9 mouse cellular contexts compared by ENCODE assay signal in genomic region chr11:85786113-85786718, GRCm38 (mm10). TPM values are rescaled to one million over a fixed set of nuclear protein-coding genes. Genes with fewer than 3 reads are reported as not detected.
DNase-seq lines count a peak whose midpoint lies in the region; ATAC-seq and TF ChIP-seq lines count a peak whose summit lies in the region.
"Had no signal": no experiment of that assay in that cellular context is flagged by ENCODE, and none has a peak within 500 bp of the region (broad histone marks: within the 10 kb centered on the region; RNA-seq: fewer than 3 reads in every experiment).

No protein-coding gene starts in this region.

- no peaks in the 10 kb centered on the region for H3K9me3 ChIP-seq in midbrain, postnatal 0 days (ENCODE audit: low read length)
- no peaks in the 10 kb centered on the region for H3K9me3 ChIP-seq in midbrain, embryonic 16.5 days (replicated peaks; ENCODE audit: control insufficient read depth, low read length, poor library complexity, severe bottlenecking)
- H3K9me3 ChIP-seq in midbrain, embryonic 11.5 days (ENCODE audit: control insufficient read depth, low read length): no peaks in the 10 kb centered on the region
- H3K9me3 ChIP-seq: neural tube, embryonic 12.5 days had no signal

- H3K4me1 ChIP-seq in midbrain, postnatal 0 days (ENCODE audit: insufficient read depth, low read length): no peaks in the 10 kb centered on the region
- no peaks in the 10 kb centered on the region for H3K4me1 ChIP-seq in midbrain, embryonic 16.5 days (ENCODE audit: control insufficient read depth, insufficient read depth, low read length)
- H3K4me1 ChIP-seq in midbrain, embryonic 11.5 days (ENCODE audit: control insufficient read depth, insufficient read depth, low read length): 0 out of 2 replicates have a peak, but pooled peaks cover 4% of the 10 kb centered on the region

- 77% methylated on average over 3 of the region's 3 CpGs for WGBS in midbrain, postnatal 0 days
- 82% methylated on average over 3 of the region's 3 CpGs for whole genome bisulfite sequencing in midbrain, embryonic 16.5 days
- 80% methylated on average over 3 of the region's 3 CpGs for WGBS in midbrain, embryonic 11.5 days

- H3K27ac ChIP-seq in midbrain, postnatal 0 days (ENCODE audit: low read depth, low read length): no peak overlapping the region
- no peak overlapping the region for H3K27ac ChIP-seq in midbrain, embryonic 16.5 days (ENCODE audit: low read length)
- no peak overlapping the region for H3K27ac ChIP-seq in midbrain, embryonic 11.5 days (ENCODE audit: low read depth, low read length)
- H3K27ac ChIP-seq: neural tube, embryonic 12.5 days had no signal

- no peak overlapping the region for H3K4me3 ChIP-seq in midbrain, postnatal 0 days (ENCODE audit: low read depth, low read length)
- no peak overlapping the region for H3K4me3 ChIP-seq in midbrain, embryonic 16.5 days (ENCODE audit: low read depth, low read length)
- no peak overlapping the region for H3K4me3 ChIP-seq in midbrain, embryonic 11.5 days (ENCODE audit: low read depth, low read length)
- H3K4me3 ChIP-seq: neural tube, embryonic 12.5 days had no signal

- TF ChIP-seq CTCF in midbrain, postnatal 0 days (IDR thresholded peaks at IDR 0.05): peak; percentile 66

- no peaks in the 10 kb centered on the region for H3K27me3 ChIP-seq in midbrain, postnatal 0 days (ENCODE audit: insufficient read depth, low read length)
- no peaks in the 10 kb centered on the region for H3K27me3 ChIP-seq in midbrain, embryonic 16.5 days (ENCODE audit: control insufficient read depth, insufficient read depth, low read depth, low read length)
- no peaks in the 10 kb centered on the region for H3K27me3 ChIP-seq in midbrain, embryonic 11.5 days (ENCODE audit: control insufficient read depth, insufficient read depth, low read length)
- H3K27me3 ChIP-seq: neural tube, embryonic 12.5 days had no signal

- no peak overlapping the region for H3K4me2 ChIP-seq in midbrain, postnatal 0 days (ENCODE audit: low read depth, low read length, poor library complexity, severe bottlenecking)
- no peak overlapping the region for H3K4me2 ChIP-seq in midbrain, embryonic 16.5 days (ENCODE audit: low read length)
- H3K4me2 ChIP-seq in midbrain, embryonic 11.5 days: no peak overlapping the region
- H3K4me2 ChIP-seq: neural tube, embryonic 12.5 days had no signal

- H3K36me3 ChIP-seq in midbrain, postnatal 0 days (ENCODE audit: insufficient read depth, low read length): no peaks in the 10 kb centered on the region
- no peaks in the 10 kb centered on the region for H3K36me3 ChIP-seq in midbrain, embryonic 16.5 days (ENCODE audit: control insufficient read depth, insufficient read depth, low read length)
- H3K36me3 ChIP-seq in midbrain, embryonic 11.5 days (ENCODE audit: control insufficient read depth, insufficient read depth, low read length): no peaks in the 10 kb centered on the region
- H3K36me3 ChIP-seq: neural tube, embryonic 12.5 days had no signal

- intact Hi-C loops in heart, postnatal 10 days (cut with DNase I): no loop called here

- no peak overlapping the region for H3K9ac ChIP-seq in midbrain, postnatal 0 days (replicated peaks; ENCODE audit: low read length, poor library complexity, severe bottlenecking)
- H3K9ac ChIP-seq in midbrain, embryonic 16.5 days (ENCODE audit: low read depth, low read length): no peak overlapping the region
- no peak overlapping the region for H3K9ac ChIP-seq in midbrain, embryonic 11.5 days (ENCODE audit: low read length)
- H3K9ac ChIP-seq: neural tube, embryonic 12.5 days had no signal

- no peak for ATAC-seq in midbrain, postnatal 0 days (ENCODE audit: low FRiP score)
- no peak for ATAC-seq in midbrain, embryonic 16.5 days
- ATAC-seq in midbrain, embryonic 11.5 days (ENCODE audit: low FRiP score): no peak

- DNase-seq in heart, postnatal 10 days: peak; percentile 23 to 30
- DNase-seq in heart, postnatal 4 days: no peak
- peak; percentile 69 for DNase-seq in midbrain, postnatal 0 days (ENCODE audit: low spot score)
- DNase-seq in induced T-regulatory cell, adult 2 months (ENCODE audit: low read depth): peak; percentile 11
- peak; percentile 15 for DNase-seq in telencephalon, adult 2 months (ENCODE audit: low read depth, low spot score)
- DNase-seq in neural tube, embryonic 10.5 days (ENCODE audit: extremely low spot score, low spot score): no peak
- DNase-seq in midbrain, embryonic 11.5 days (ENCODE audit: low spot score, missing footprints): no peak

RNA-seq across cellular contexts. Expression of gene Tbx2, which starts 46.1 kb away (rescaled TPM):
- total RNA-seq in heart, postnatal 10 days (2021): 10 to 100 TPM; 17.3 to 18.4 TPM
- 10 to 100 TPM; 11.3 to 11.5 TPM for total RNA-seq in heart, postnatal 4 days (2021)
- total RNA-seq in midbrain, postnatal 0 days (2014; rRNA removed): 3.9 and 4.4 TPM in 2 replicates
- 0.32 and 0.42 TPM in 2 replicates for polyA plus RNA-seq in midbrain, postnatal 0 days (2015; fragmentation: Nextera tagmentation; extraction: Ambion mirVana)
- polyA plus RNA-seq in midbrain, embryonic 16.5 days (2015; fragmentation: Nextera tagmentation; extraction: Ambion mirVana): 0.39 and 0.57 TPM in 2 replicates
- polyA plus RNA-seq in midbrain, embryonic 11.5 days (2014; fragmentation: Nextera tagmentation; extraction: Ambion mirVana): 0.32 and 0.79 TPM in 2 replicates

Comparison
In these comparisons a context has a peak if more than half of its experiments do, and no peak if none do; other contexts are left out.
1. DNase-seq: peak in heart, postnatal 10 days (2 of 2), midbrain, postnatal 0 days (single experiment), induced T-regulatory cell, adult 2 months (single experiment) and telencephalon, adult 2 months (single experiment); none in heart, postnatal 4 days (single experiment), neural tube, embryonic 10.5 days (single experiment) and midbrain, embryonic 11.5 days (single experiment).